In genomic region chr10:86302318-86302648, GRCm38 (mm10) we compare ENCODE assay signal across 7 mouse cellular contexts. TPM values are rescaled to one million over a fixed set of nuclear protein-coding genes. Genes with fewer than 3 reads are reported as not detected.
DNase-seq lines count a peak whose midpoint lies in the region; ATAC-seq and TF ChIP-seq lines count a peak whose summit lies in the region.

No protein-coding gene starts in this region.

- H3K4me1 ChIP-seq in lung, adult 2 months (ENCODE audit: control insufficient read depth, insufficient read depth, low read length), result peaks cover 8% of the 10 kb centered on the region
- H3K4me1 ChIP-seq in forebrain, embryonic 15.5 days, result peaks cover 37% of the 10 kb centered on the region
- peaks cover 42% of the 10 kb centered on the region for H3K4me1 ChIP-seq in limb, embryonic 13.5 days
- H3K4me1 ChIP-seq in small intestine, adult 2 months (ENCODE audit: control insufficient read depth, insufficient read depth, insufficient read length, low read length), result peaks cover 13% of the 10 kb centered on the region

- ATAC-seq in forebrain, embryonic 15.5 days (replicated peaks), result no peak
- no peak for ATAC-seq in limb, embryonic 13.5 days (ENCODE audit: low FRiP score, low read depth)

- no peak overlapping the region for H3K9ac ChIP-seq in forebrain, embryonic 15.5 days (replicated peaks)
- peak overlapping the region; percentile 92 for H3K9ac ChIP-seq in limb, embryonic 13.5 days

- no peaks in the 10 kb centered on the region for H3K36me3 ChIP-seq in forebrain, embryonic 15.5 days
- peaks cover 15% of the 10 kb centered on the region for H3K36me3 ChIP-seq in limb, embryonic 13.5 days
- H3K36me3 ChIP-seq in small intestine, adult 2 months (ENCODE audit: control insufficient read depth, insufficient read depth, low read length), result no peaks in the 10 kb centered on the region

- DNase-seq in lung, adult 2 months, result peak; percentile 46
- no peak for DNase-seq in lung, postnatal 10 days
- no peak for DNase-seq in gastrocnemius, postnatal 10 days
- no peak for DNase-seq in embryo, embryonic 10 days (ENCODE audit: low spot score)

- H3K9me3 ChIP-seq in forebrain, embryonic 15.5 days, result no peaks in the 10 kb centered on the region
- no peaks in the 10 kb centered on the region for H3K9me3 ChIP-seq in limb, embryonic 13.5 days

- peak overlapping the region; percentile 95 for H3K4me2 ChIP-seq in forebrain, embryonic 15.5 days (replicated peaks)
- peak overlapping the region; percentile 87 for H3K4me2 ChIP-seq in limb, embryonic 13.5 days (replicated peaks)

- no peak for TF ChIP-seq CTCF in lung, adult 2 months (IDR thresholded peaks at IDR 0.05; ENCODE audit: insufficient read depth, low read length)
- no peak for TF ChIP-seq CTCF in small intestine, adult 2 months (IDR thresholded peaks at IDR 0.05; ENCODE audit: extremely low read depth, insufficient read length, insufficient replicate concordance, low read depth, low read length)

- 0 out of 2 replicates have a peak, but pooled peaks cover 3% of the 10 kb centered on the region for H3K27me3 ChIP-seq in forebrain, embryonic 15.5 days
- H3K27me3 ChIP-seq in limb, embryonic 13.5 days, result no peaks in the 10 kb centered on the region
- H3K27me3 ChIP-seq in small intestine, adult 2 months (ENCODE audit: control insufficient read depth, insufficient read depth, low read length), result 0 out of 2 replicates have a peak, but pooled peaks cover 3% of the 10 kb centered on the region

- 38% methylated on average over 4 of the region's 4 CpGs for WGBS in lung, adult 2 months
- WGBS in forebrain, embryonic 15.5 days, result 68% methylated on average over 4 of the region's 4 CpGs
- 54% methylated on average over 4 of the region's 4 CpGs for WGBS in limb, embryonic 13.5 days
- WGBS in small intestine, adult 2 months, result 56% methylated on average over 4 of the region's 4 CpGs

- peak overlapping the region; percentile 76 for H3K4me3 ChIP-seq in lung, adult 2 months (replicated peaks; ENCODE audit: extremely low read depth, low read depth, low read length)
- H3K4me3 ChIP-seq in forebrain, embryonic 15.5 days, result peak overlapping the region; percentile 48; the same call in 1 of the 2 replicates
- H3K4me3 ChIP-seq in limb, embryonic 13.5 days, result peak overlapping the region; percentile 67
- H3K4me3 ChIP-seq in small intestine, adult 2 months (ENCODE audit: low read depth, low read length), result peak overlapping the region; percentile 59

- TF ChIP-seq POLR2A in lung, adult 2 months (IDR thresholded peaks at IDR 0.05; ENCODE audit: borderline replicate concordance, extremely low read depth, low read depth, low read length), result no peak
- no peak for TF ChIP-seq POLR2A in small intestine, adult 2 months (IDR thresholded peaks at IDR 0.05; ENCODE audit: low read depth, low read length)

- H3K27ac ChIP-seq in forebrain, embryonic 15.5 days (replicated peaks), result no peak overlapping the region
- H3K27ac ChIP-seq in limb, embryonic 13.5 days, result peak overlapping the region; percentile 86
- H3K27ac ChIP-seq in small intestine, adult 2 months (ENCODE audit: insufficient read depth, low read depth, low read length), result peak overlapping the region; percentile 23; the same call in 1 of the 2 replicates

RNA-seq across cellular contexts. Expression of gene Timp3, which starts 2.1 kb away (rescaled TPM):
- 259 and 473 TPM in 2 replicates for polyA plus RNA-seq in lung, adult 2 months (2012; rRNA removed)
- polyA plus RNA-seq in forebrain, embryonic 15.5 days (2015; fragmentation: Nextera tagmentation; extraction: Ambion mirVana), result 15.8 and 16.9 TPM in 2 replicates
- 81.8 and 89.5 TPM in 2 replicates for polyA plus RNA-seq in limb, embryonic 13.5 days (2015; fragmentation: Nextera tagmentation; extraction: Ambion mirVana)
- 12.4 and 15.3 TPM in 2 replicates for polyA plus RNA-seq in small intestine, adult 2 months (2012; rRNA removed)
- 100 to 1,000 TPM; 104 to 106 TPM for total RNA-seq in gastrocnemius, postnatal 10 days (2021)
